ENCODE assay signal across 8 mouse cellular contexts in genomic region chr6:114969213-114970120, GRCm38 (mm10). TPM values are rescaled to one million over a fixed set of nuclear protein-coding genes. Genes with fewer than 3 reads are reported as not detected.
DNase-seq lines count a peak whose midpoint lies in the region; ATAC-seq lines count a peak whose summit lies in the region.

Vgll4 (minus strand) TSS chr6:114969994.

- H3K36me3 ChIP-seq in hindbrain, embryonic 11.5 days (ENCODE audit: control insufficient read depth, insufficient read depth, low read length) = no peaks in the 10 kb centered on the region

- H3K9me3 ChIP-seq in hindbrain, embryonic 11.5 days (ENCODE audit: control insufficient read depth, low read length) = no peaks in the 10 kb centered on the region

- peak within 1 kb of the TSS; percentile 61 for H3K4me3 ChIP-seq in hindbrain, embryonic 11.5 days (ENCODE audit: low read depth, low read length)

- under 1% methylated on average over 78 of the region's 79 CpGs for WGBS in hindbrain, embryonic 11.5 days

- peak; percentile 75 for ATAC-seq in hindbrain, embryonic 11.5 days (ENCODE audit: low FRiP score)

- H3K9ac ChIP-seq in hindbrain, embryonic 11.5 days (ENCODE audit: low read depth, low read length) = peak within 1 kb of the TSS; percentile 67; the same call in 1 of the 2 replicates

- peaks cover 13% of the 10 kb centered on the region for H3K27me3 ChIP-seq in hindbrain, embryonic 11.5 days (ENCODE audit: control insufficient read depth, insufficient read depth, low read length)

- H3K4me1 ChIP-seq in hindbrain, embryonic 11.5 days (replicated peaks; ENCODE audit: control insufficient read depth, insufficient read depth, low read length) = no peaks in the 10 kb centered on the region; the same call in 1 of the 2 replicates

- peak within 1 kb of the TSS; percentile 95 for H3K4me2 ChIP-seq in hindbrain, embryonic 11.5 days (replicated peaks; ENCODE audit: low read depth, low read length)

- DNase-seq in NIH3T3 (ENCODE audit: low read depth) = peak; percentile 85
- peak; percentile 80 for DNase-seq in cerebellum, adult 9-11 months
- DNase-seq in frontal cortex, postnatal 14 days (ENCODE audit: low spot score in 2 of 2) = peak; percentile 50 to 62
- DNase-seq in hindbrain, embryonic 11.5 days (ENCODE audit: low spot score) = peak; percentile 74
- DNase-seq in layer of hippocampus, postnatal 14 days (ENCODE audit: low spot score in 2 of 2) = peak; percentile 61 to 65
- DNase-seq in lung, postnatal 10 days = peak; percentile 81
- peak; percentile 62 for DNase-seq in ovary, postnatal 36 days (ENCODE audit: low spot score)
- DNase-seq in urinary bladder, postnatal 14 days (ENCODE audit: low spot score) = peak; percentile 84

- 0 out of 2 replicates have a peak within 1 kb of the TSS, but pooled peaks have one; percentile 12 for H3K27ac ChIP-seq in hindbrain, embryonic 11.5 days (ENCODE audit: low read depth, low read length)

RNA-seq across cellular contexts. Expression of gene Vgll4, which starts in this region (rescaled TPM):
- polyA plus RNA-seq in hindbrain, embryonic 11.5 days (2014; fragmentation: Nextera tagmentation; extraction: Ambion mirVana) = 58.5 and 59.3 TPM in 2 replicates
- total RNA-seq in layer of hippocampus, postnatal 14 days (2021) = 10 to 100 TPM; 33.3 to 36.2 TPM

Comparison
In these comparisons a context has a peak if more than half of its experiments do, and no peak if none do; other contexts are left out.
1. Peak in every context shown above with its lines: DNase-seq, ATAC-seq, H3K4me3 ChIP-seq and H3K27ac ChIP-seq.